Mouse (Mus musculus) hindbrain, embryonic 15.5 days (tissue): ENCODE measurements around the gene Arhgef2. TPM values are rescaled to one million over a fixed set of nuclear protein-coding genes. Genes with fewer than 3 reads are reported as not detected.

Experiments
- ATAC-seq: fragments of 200-750 bp; cut with Nextera tagmentation; 2 replicates; pipeline ENCODE4 v1.8.0; 2017; ENCODE audit warnings: low read depth, moderate number of reproducible peaks, moderate TSS enrichment; ENCODE audit not compliant: low FRiP score
- H3K27ac ChIP-seq: fragments of 300-500 bp; sonication (generic); replicated peaks from 2 replicates; pipeline ENCODE4 v1.5.1; 2015; ENCODE audit warnings: mild to moderate bottlenecking, inconsistent platforms
- H3K27me3 ChIP-seq: fragments of 300-500 bp; sonication (generic); 2 replicates; pipeline ENCODE4 v1.6.1; 2015; ENCODE audit warnings: control low read depth, inconsistent platforms
- H3K36me3 ChIP-seq: fragments of 300-500 bp; sonication (generic); 2 replicates; pipeline ENCODE4 v1.6.1; 2015; ENCODE audit warnings: control low read depth, inconsistent platforms
- H3K4me1 ChIP-seq: fragments of 300-500 bp; sonication (generic); replicated peaks from 2 replicates; pipeline ENCODE4 v1.6.1; 2015; ENCODE audit warnings: control low read depth, inconsistent platforms
- H3K4me2 ChIP-seq: fragments of 300-500 bp; sonication (generic); 2 replicates; pipeline ENCODE4 v1.6.1; 2015; ENCODE audit warnings: moderate library complexity, mild to moderate bottlenecking, inconsistent platforms
- H3K4me3 ChIP-seq: fragments of 300-500 bp; sonication (generic); 2 replicates; pipeline ENCODE4 v1.5.1; 2015; ENCODE audit warnings: mild to moderate bottlenecking, inconsistent platforms
- H3K9ac ChIP-seq: fragments of 300-500 bp; sonication (generic); 2 replicates; pipeline ENCODE4 v1.6.1; 2015; ENCODE audit warnings: inconsistent platforms
- H3K9me3 ChIP-seq: fragments of 300-500 bp; sonication (generic); 2 replicates; pipeline ENCODE4 v1.6.1; 2016; ENCODE audit warnings: control low read depth, inconsistent platforms
- WGBS: fragments of 180-500 bp; shearing (Covaris S2); methylation state at CpG from one replicate; pipeline ENCODE4 v1.1.7; 2015; 5-methylcytosine and 5-hydroxymethylcytosine counted together
- polyA plus RNA-seq: library from polyadenylated mRNA; unstranded; fragments of >200 nt; fragmentation: Nextera tagmentation; extraction: Ambion mirVana; gene quantifications from 2 replicates; pipeline ENCODE4 v1.2.1, GENCODE M21; 2015

The Arhgef2 gene
- polyA plus RNA-seq, 1 experiment from 2014 or later = 121 TPM

- Histone ChIP-seq H3K4me1 (peaks cover 60% of the 10 kb centered on the region), H3K27ac (peak overlapping the region; percentile 96), H3K4me2 (peak overlapping the region; percentile 96), H3K36me3 (no peaks in the 10 kb centered on the region), H3K9me3 (no peaks in the 10 kb centered on the region), H3K9ac (peak overlapping the region; percentile 97), H3K4me3 (peak overlapping the region; percentile 92), H3K27me3 (no peaks in the 10 kb centered on the region)
- 0% methylated on average over 15 of the region's 15 CpGs for WGBS
- peak; percentile 6; the same call in 1 of the 2 replicates for ATAC-seq
Observed at GRCm38 (mm10) chr3:88623346-88624135, 17.8 kb downstream of the Arhgef2 start.

GRCm38 (mm10) chr3:88624324-88624723 is 18.6 kb downstream of the Arhgef2 start:
- H3K9me3 ChIP-seq = no peaks in the 10 kb centered on the region
- peaks cover 66% of the 10 kb centered on the region for H3K4me1 ChIP-seq
- no peaks in the 10 kb centered on the region for H3K36me3 ChIP-seq
- WGBS = 6% methylated on average over 4 of the region's 4 CpGs
- H3K9ac ChIP-seq = peak overlapping the region; percentile 97
- peak overlapping the region; percentile 92 for H3K4me3 ChIP-seq
- H3K27me3 ChIP-seq = no peaks in the 10 kb centered on the region
- H3K4me2 ChIP-seq = peak overlapping the region; percentile 96
- ATAC-seq = peak; percentile 9; the same call in 1 of the 2 replicates
- H3K27ac ChIP-seq = peak overlapping the region; percentile 96

- H3K27me3 ChIP-seq = no peaks in the 10 kb centered on the region
- peak overlapping the region; percentile 96 for H3K4me2 ChIP-seq
- H3K9ac ChIP-seq = peak overlapping the region; percentile 97
- ATAC-seq = no peak
- peak overlapping the region; percentile 92 for H3K4me3 ChIP-seq
- 21% methylated on average over 2 of the region's 2 CpGs for WGBS
- peaks cover 70% of the 10 kb centered on the region for H3K4me1 ChIP-seq
- H3K9me3 ChIP-seq = no peaks in the 10 kb centered on the region
- H3K27ac ChIP-seq = peak overlapping the region; percentile 96
- peaks cover 4% of the 10 kb centered on the region for H3K36me3 ChIP-seq
Observed at GRCm38 (mm10) chr3:88624951-88625350, 19.2 kb downstream of the Arhgef2 start.

GRCm38 (mm10) chr3:88625531-88625930 is 19.8 kb downstream of the Arhgef2 start:
- Histone ChIP-seq H3K9ac (no peak overlapping the region), H3K9me3 (no peaks in the 10 kb centered on the region), H3K4me2 (peak overlapping the region; percentile 96), H3K4me1 (peaks cover 66% of the 10 kb centered on the region), H3K27me3 (no peaks in the 10 kb centered on the region), H3K4me3 (no peak overlapping the region), H3K27ac (peak overlapping the region; percentile 96; the same call in 1 of the 2 replicates), H3K36me3 (peaks cover 9% of the 10 kb centered on the region)
- no peak for ATAC-seq
- 88% methylated on average over 7 of the region's 7 CpGs for WGBS

- ATAC-seq = no peak
- no peak overlapping the region for H3K4me3 ChIP-seq
- peak overlapping the region; percentile 5; the same call in 1 of the 2 replicates for H3K9ac ChIP-seq
- H3K9me3 ChIP-seq = no peaks in the 10 kb centered on the region
- H3K36me3 ChIP-seq = peaks cover 12% of the 10 kb centered on the region
- H3K27me3 ChIP-seq = no peaks in the 10 kb centered on the region
- peak overlapping the region; percentile 14; the same call in 1 of the 2 replicates for H3K4me2 ChIP-seq
- peak overlapping the region; percentile 27 for H3K27ac ChIP-seq
- peaks cover 62% of the 10 kb centered on the region for H3K4me1 ChIP-seq
- 44% methylated on average over 7 of the region's 7 CpGs for WGBS
Observed at GRCm38 (mm10) chr3:88626316-88626715, 20.6 kb downstream of the Arhgef2 start.

GRCm38 (mm10) chr3:88627114-88627513 is 21.3 kb downstream of the Arhgef2 start:
- Histone ChIP-seq H3K4me2 (0 out of 2 replicates have a peak overlapping the region, but pooled peaks have one; percentile 1), H3K27me3 (no peaks in the 10 kb centered on the region), H3K9me3 (no peaks in the 10 kb centered on the region), H3K4me1 (peaks cover 62% of the 10 kb centered on the region), H3K27ac (0 out of 2 replicates have a peak overlapping the region, but pooled peaks have one; percentile 27), H3K36me3 (peaks cover 20% of the 10 kb centered on the region), H3K4me3 (no peak overlapping the region), H3K9ac (no peak overlapping the region)
- WGBS = 70% methylated on average over 4 of the region's 4 CpGs
- no peak for ATAC-seq

- Histone ChIP-seq H3K27me3 (no peaks in the 10 kb centered on the region), H3K4me3 (no peak overlapping the region), H3K4me1 (peaks cover 62% of the 10 kb centered on the region), H3K27ac (no peak overlapping the region), H3K4me2 (no peak overlapping the region), H3K9me3 (no peaks in the 10 kb centered on the region), H3K36me3 (peaks cover 25% of the 10 kb centered on the region), H3K9ac (no peak overlapping the region)
- 93% methylated on average over 2 of the region's 2 CpGs for WGBS
- ATAC-seq = no peak
Observed at GRCm38 (mm10) chr3:88627535-88627934, 21.8 kb downstream of the Arhgef2 start.

GRCm38 (mm10) chr3:88628766-88629165 is 23.0 kb downstream of the Arhgef2 start:
- H3K4me2 ChIP-seq = no peak overlapping the region
- no peak overlapping the region for H3K4me3 ChIP-seq
- H3K9me3 ChIP-seq = no peaks in the 10 kb centered on the region
- peaks cover 59% of the 10 kb centered on the region for H3K4me1 ChIP-seq
- WGBS = 78% methylated on average over 4 of the region's 4 CpGs
- peaks cover 37% of the 10 kb centered on the region for H3K36me3 ChIP-seq
- ATAC-seq = no peak
- H3K27me3 ChIP-seq = no peaks in the 10 kb centered on the region
- no peak overlapping the region for H3K9ac ChIP-seq
- H3K27ac ChIP-seq = no peak overlapping the region

- Histone ChIP-seq H3K9ac (no peak overlapping the region), H3K36me3 (peaks cover 42% of the 10 kb centered on the region), H3K27ac (no peak overlapping the region), H3K9me3 (no peaks in the 10 kb centered on the region), H3K27me3 (no peaks in the 10 kb centered on the region), H3K4me1 (peaks cover 54% of the 10 kb centered on the region), H3K4me3 (no peak overlapping the region), H3K4me2 (no peak overlapping the region)
- 72% methylated on average over 13 of the region's 13 CpGs for WGBS
- no peak for ATAC-seq
Observed at GRCm38 (mm10) chr3:88629244-88629643, 23.5 kb downstream of the Arhgef2 start.

GRCm38 (mm10) chr3:88630018-88630417 is 24.3 kb downstream of the Arhgef2 start:
- no peak overlapping the region for H3K9ac ChIP-seq
- H3K4me3 ChIP-seq = no peak overlapping the region
- WGBS = 78% methylated on average over 9 of the region's 9 CpGs
- H3K9me3 ChIP-seq = no peaks in the 10 kb centered on the region
- H3K4me1 ChIP-seq = peaks cover 46% of the 10 kb centered on the region
- ATAC-seq = no peak
- H3K27ac ChIP-seq = no peak overlapping the region
- H3K27me3 ChIP-seq = no peaks in the 10 kb centered on the region
- peaks cover 49% of the 10 kb centered on the region for H3K36me3 ChIP-seq
- H3K4me2 ChIP-seq = no peak overlapping the region

- H3K36me3 ChIP-seq = peaks cover 58% of the 10 kb centered on the region
- no peaks in the 10 kb centered on the region for H3K9me3 ChIP-seq
- H3K4me2 ChIP-seq = no peak overlapping the region
- no peak overlapping the region for H3K27ac ChIP-seq
- ATAC-seq = no peak
- peaks cover 38% of the 10 kb centered on the region for H3K4me1 ChIP-seq
- WGBS = 52% methylated on average over 6 of the region's 6 CpGs
- no peaks in the 10 kb centered on the region for H3K27me3 ChIP-seq
- no peak overlapping the region for H3K9ac ChIP-seq
- H3K4me3 ChIP-seq = no peak overlapping the region
Observed at GRCm38 (mm10) chr3:88630849-88631341, 25.1 kb downstream of the Arhgef2 start.

- H3K9me3 ChIP-seq = no peaks in the 10 kb centered on the region
- peaks cover 26% of the 10 kb centered on the region for H3K4me1 ChIP-seq
- peaks cover 70% of the 10 kb centered on the region for H3K36me3 ChIP-seq
- 81% methylated on average over 12 of the region's 12 CpGs for WGBS
- no peaks in the 10 kb centered on the region for H3K27me3 ChIP-seq
- no peak for ATAC-seq
- H3K27ac ChIP-seq = no peak overlapping the region
- H3K4me2 ChIP-seq = no peak overlapping the region
- H3K9ac ChIP-seq = no peak overlapping the region
- H3K4me3 ChIP-seq = no peak overlapping the region
Observed at GRCm38 (mm10) chr3:88631921-88632587, 26.3 kb downstream of the Arhgef2 start.
